Mouse (Mus musculus): ENCODE data around the gene Lbx1. TPM values are rescaled to one million over a fixed set of nuclear protein-coding genes. Genes with fewer than 3 reads are reported as not detected.

The Lbx1 gene
- total RNA-seq (2021) = 10 to 100 TPM; 48.9 to 50.8 TPM
- long read RNA-seq, experiment 1, transcript Lbx1-201 (2 exons, 2,484 nt) = major isoform, 13 of 46 reads
- long read RNA-seq, experiment 1, partial matches to known transcripts = 0 of 46 reads
- long read RNA-seq, experiment 1, other reads (novel, unspliced or antisense) = 33 of 46 reads
- long read RNA-seq, experiment 2, transcript Lbx1-201 (2 exons, 2,484 nt) = major isoform, 15 of 40 reads
- long read RNA-seq, experiment 2, partial matches to known transcripts = 14 of 40 reads
- long read RNA-seq, experiment 2, other reads (novel, unspliced or antisense) = 11 of 40 reads

GRCm38 (mm10) chr19:45235766-45236362, at the start of gene Lbx1:
Gene Lbx1, minus strand, starts transcription at chr19:45235812.
- DNase-seq = peak; percentile 27 to 46
- intact Hi-C loops (cut with DNase I) = no loop called here

GRCm38 (mm10) chr19:45283302-45283701, 47.7 kb upstream of the Lbx1 start:
- intact Hi-C loops (cut with DNase I) = loop anchor here (5.0 kb wide), 2 partner anchors 61 to 149 kb away; no protein-coding TSS in a partner anchor
- peak; percentile 62 to 74 for DNase-seq

GRCm38 (mm10) chr19:45276196-45276595, 40.6 kb upstream of the Lbx1 start:
- DNase-seq = no peak
- intact Hi-C loops (cut with DNase I) = no loop called here

- no peak for DNase-seq
- intact Hi-C loops (cut with DNase I) = no loop called here
These were observed 36.4 kb upstream of the Lbx1 start for GRCm38 (mm10) chr19:45271986-45272385.

- intact Hi-C loops (cut with DNase I) = no loop called here
These were observed 27.4 kb upstream of the Lbx1 start for GRCm38 (mm10) chr19:45262995-45263394.

GRCm38 (mm10) chr19:45257414-45258326, 22.1 kb upstream of the Lbx1 start:
- no peak for DNase-seq
- intact Hi-C loops (cut with DNase I) = no loop called here

More at GRCm38 (mm10) chr19:45262995-45263394, 27.4 kb upstream of the Lbx1 start:
- DNase-seq = no peak

- intact Hi-C loops (cut with DNase I) = no loop called here
- DNase-seq = no peak
These were observed 19.2 kb upstream of the Lbx1 start for GRCm38 (mm10) chr19:45254806-45255205.

GRCm38 (mm10) chr19:45252436-45252835, 16.8 kb upstream of the Lbx1 start:
- DNase-seq = no peak
- intact Hi-C loops (cut with DNase I) = no loop called here

GRCm38 (mm10) chr19:45248691-45249090, 13.1 kb upstream of the Lbx1 start:
- intact Hi-C loops (cut with DNase I) = no loop called here
- DNase-seq = no peak

- intact Hi-C loops (cut with DNase I) = no loop called here
- DNase-seq = no peak
These were observed 8.5 kb upstream of the Lbx1 start for GRCm38 (mm10) chr19:45243918-45244700.

GRCm38 (mm10) chr19:45243264-45243602, 7.6 kb upstream of the Lbx1 start:
- intact Hi-C loops (cut with DNase I) = no loop called here
- DNase-seq = no peak

- DNase-seq = no peak
- intact Hi-C loops (cut with DNase I) = no loop called here
These were observed 7.0 kb upstream of the Lbx1 start for GRCm38 (mm10) chr19:45242348-45243263.

GRCm38 (mm10) chr19:45242017-45242347, 6.4 kb upstream of the Lbx1 start:
- no peak for DNase-seq
- intact Hi-C loops (cut with DNase I) = no loop called here

GRCm38 (mm10) chr19:45240026-45240425, 4.4 kb upstream of the Lbx1 start:
- intact Hi-C loops (cut with DNase I) = no loop called here

GRCm38 (mm10) chr19:45239191-45239590, 3.6 kb upstream of the Lbx1 start:
- intact Hi-C loops (cut with DNase I) = no loop called here
- DNase-seq = no peak

More at GRCm38 (mm10) chr19:45240026-45240425, 4.4 kb upstream of the Lbx1 start:
- DNase-seq = peak in 1 of 2 experiments; percentile 60

- no peak for DNase-seq
- intact Hi-C loops (cut with DNase I) = no loop called here
These were observed 2.1 kb upstream of the Lbx1 start for GRCm38 (mm10) chr19:45237665-45238209.

- DNase-seq = no peak
- intact Hi-C loops (cut with DNase I) = no loop called here
These were observed 1.5 kb upstream of the Lbx1 start for GRCm38 (mm10) chr19:45237099-45237498.

- intact Hi-C loops (cut with DNase I) = no loop called here
- DNase-seq = peak; percentile 57 to 59
These were observed 841 bp upstream of the Lbx1 start for GRCm38 (mm10) chr19:45236363-45236942.

GRCm38 (mm10) chr19:45235331-45235741, 276 bp downstream of the Lbx1 start:
- intact Hi-C loops (cut with DNase I) = no loop called here
- peak in 1 of 2 experiments; percentile 58 for DNase-seq

Measured in gastrocnemius, postnatal 36 days (tissue).